Mouse (Mus musculus) lung, adult 2 months (tissue): Measurements from ENCODE around the gene Lipc. TPM values are rescaled to one million over a fixed set of nuclear protein-coding genes. Genes with fewer than 3 reads are reported as not detected.

Experiments used
- DNase-seq: peaks from one replicate; pipeline ENCODE4 v3.0.0; 2022
- H3K4me1 ChIP-seq: fragments of 200-500 bp; 2 replicates; pipeline ENCODE4 v1.6.1; 2011; ENCODE audit warnings: low read length; ENCODE audit not compliant: control insufficient read depth, insufficient read depth
- H3K4me3 ChIP-seq: fragments of 200-500 bp; replicated peaks from 2 replicates; pipeline ENCODE3; 2011; ENCODE audit warnings: low read depth, mild to moderate bottlenecking, control low read depth, low read length; ENCODE audit errors: extremely low read depth
- CTCF ChIP-seq: fragments of 200-500 bp; IDR thresholded peaks from 2 replicates; pipeline ENCODE4 v1.5.1; 2011; ENCODE audit warnings: mild to moderate bottlenecking, low read length, control low read depth; ENCODE audit not compliant: insufficient read depth
- POLR2A ChIP-seq: fragments of 200-500 bp; IDR thresholded peaks from 2 replicates; pipeline ENCODE4 v1.6.1; 2011; ENCODE audit warnings: low read depth, mild to moderate bottlenecking, control low read depth, low read length, borderline replicate concordance; ENCODE audit errors: extremely low read depth
- WGBS: fragments of 180-500 bp; shearing (Covaris S2); methylation state at CpG from one replicate; pipeline ENCODE4 v1.1.7; 2018; 5-methylcytosine and 5-hydroxymethylcytosine counted together
- polyA plus RNA-seq: library from polyadenylated mRNA; depleted of rRNA; stranded (reverse); fragments of >200 nt; gene quantifications from 2 replicates; pipeline ENCODE4 v1.2.3, GENCODE M21; 2012

The Lipc gene
- polyA plus RNA-seq, 1 experiment = 0.25 TPM

- WGBS = 93% methylated on average over 3 of the region's 3 CpGs
Observed at GRCm38 (mm10) chr9:70924763-70925162, 27.3 kb downstream of the Lipc start.

GRCm38 (mm10) chr9:70921781-70922565, 30.1 kb downstream of the Lipc start:
- H3K4me1 ChIP-seq = peaks cover 2% of the 10 kb centered on the region
- DNase-seq = no peak
- TF ChIP-seq POLR2A (no peak), CTCF (no peak)
- H3K4me3 ChIP-seq = no peak overlapping the region
- 46% methylated on average over 7 of the region's 7 CpGs for WGBS

More at GRCm38 (mm10) chr9:70924763-70925162, 27.3 kb downstream of the Lipc start:
- Histone ChIP-seq H3K4me1 (peaks cover 2% of the 10 kb centered on the region), H3K4me3 (no peak overlapping the region)
- DNase-seq = no peak
- TF ChIP-seq POLR2A = no peak
- TF ChIP-seq CTCF = no peak

DNA sequence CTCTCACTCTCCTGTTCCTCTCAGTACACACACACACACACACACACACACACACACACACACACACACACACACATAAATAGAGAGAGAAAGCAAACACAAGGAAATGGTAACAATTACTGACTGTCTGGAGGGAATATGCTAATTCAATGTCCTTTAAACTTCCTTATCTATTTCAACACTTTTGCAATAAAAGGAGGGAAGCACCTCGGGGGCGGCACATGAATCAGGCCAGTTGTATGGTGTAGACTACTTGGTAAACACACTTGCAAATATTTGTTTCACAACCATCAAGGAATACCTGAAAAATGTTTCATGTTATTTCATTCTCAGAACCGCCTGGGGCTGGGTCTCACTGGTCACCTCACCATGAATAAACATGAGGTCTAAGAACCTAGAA, 30.9 kb downstream of the Lipc start:
- WGBS = 51% methylated on average over 3 of the region's 3 CpGs
- Histone ChIP-seq H3K4me3 (no peak overlapping the region), H3K4me1 (peaks cover 2% of the 10 kb centered on the region)
- TF ChIP-seq POLR2A = no peak
- no peak for TF ChIP-seq CTCF
- DNase-seq = no peak

DNA sequence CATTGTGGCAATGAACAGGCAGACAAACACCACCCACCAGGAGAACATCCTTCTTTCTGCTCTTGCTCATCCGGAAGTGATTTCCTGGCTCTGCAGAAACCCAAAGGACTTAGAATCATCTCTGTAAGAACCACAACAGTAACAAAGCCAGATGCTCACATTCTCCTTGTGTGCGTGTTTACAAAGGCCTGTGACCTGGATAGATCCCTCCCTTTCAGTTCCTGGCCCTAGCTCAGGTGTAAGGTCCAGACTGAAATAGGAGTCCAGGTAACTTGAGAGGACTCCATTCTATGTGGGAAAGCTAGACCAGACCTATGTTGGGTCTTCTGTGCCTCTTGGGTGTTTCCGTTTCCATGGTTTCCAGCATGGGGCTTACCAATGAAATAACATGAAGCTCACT, 32.8 kb downstream of the Lipc start:
- Histone ChIP-seq H3K4me3 (no peak overlapping the region), H3K4me1 (peaks cover 2% of the 10 kb centered on the region)
- 87% methylated on average over 3 of the region's 3 CpGs for WGBS
- DNase-seq = no peak
- TF ChIP-seq CTCF (no peak), POLR2A (no peak)

- 63% methylated on average over 7 of the region's 7 CpGs for WGBS
- TF ChIP-seq CTCF (no peak), POLR2A (no peak)
- no peak for DNase-seq
- Histone ChIP-seq H3K4me1 (no peaks in the 10 kb centered on the region), H3K4me3 (no peak overlapping the region)
Observed at GRCm38 (mm10) chr9:70916516-70916915, 35.5 kb downstream of the Lipc start.

DNA sequence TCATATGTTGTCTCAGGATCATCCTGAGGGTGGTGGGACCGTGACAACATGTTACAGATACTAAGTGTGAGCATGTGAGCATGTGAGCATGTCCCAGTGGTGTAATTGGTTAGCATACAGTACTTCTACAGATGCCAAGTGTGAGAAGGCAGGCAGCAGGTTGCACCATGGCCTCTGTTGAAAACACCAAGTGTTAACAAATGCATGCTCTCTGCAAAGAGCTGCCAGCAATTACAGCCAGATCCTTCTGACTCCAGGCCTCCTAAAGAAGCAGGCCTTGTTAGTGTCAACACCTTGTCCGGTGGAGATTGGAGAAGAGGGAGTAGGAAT, 36.7 kb downstream of the Lipc start:
- TF ChIP-seq CTCF = no peak
- no peak for TF ChIP-seq POLR2A
- DNase-seq = no peak
- Histone ChIP-seq H3K4me3 (no peak overlapping the region), H3K4me1 (no peaks in the 10 kb centered on the region)
- WGBS = 71% methylated on average over 2 of the region's 2 CpGs

DNA sequence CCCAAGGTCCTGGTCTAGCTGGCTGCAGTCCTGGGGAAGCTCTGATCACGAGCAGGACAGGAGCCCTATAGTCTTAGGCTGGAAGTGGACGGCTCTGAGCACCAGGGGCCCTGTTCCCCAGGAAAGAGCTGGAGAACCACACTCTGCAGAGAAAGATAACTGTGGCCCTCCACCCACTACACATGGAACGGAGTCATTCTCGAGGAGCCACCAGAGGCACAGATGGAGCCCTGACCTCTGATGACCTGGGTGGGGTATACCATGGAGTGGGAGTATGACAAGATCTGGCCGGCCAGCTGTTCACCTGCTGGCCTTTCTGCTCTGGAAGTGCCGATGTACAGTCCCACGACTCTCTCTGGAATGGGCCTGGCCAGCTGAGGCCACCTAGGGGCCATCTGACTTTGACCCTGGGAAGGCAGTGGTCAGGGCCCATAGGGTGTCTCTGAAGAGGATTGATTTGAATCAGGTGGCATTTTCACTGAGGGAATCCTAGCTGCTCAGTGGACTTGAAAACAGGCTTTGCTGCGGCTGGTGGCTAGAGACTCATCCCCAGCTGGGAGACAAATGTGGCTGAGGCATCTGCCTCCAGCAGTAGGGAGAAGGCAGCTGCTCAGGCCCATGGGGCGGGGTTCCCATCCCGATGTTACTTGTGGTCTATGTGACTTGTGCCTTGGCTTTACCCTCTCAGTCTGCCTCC, 37.2 kb downstream of the Lipc start:
- H3K4me3 ChIP-seq = no peak overlapping the region
- no peak for TF ChIP-seq POLR2A
- TF ChIP-seq CTCF = no peak
- DNase-seq = no peak
- 73% methylated on average over 10 of the region's 10 CpGs for WGBS
- H3K4me1 ChIP-seq = no peaks in the 10 kb centered on the region

DNA sequence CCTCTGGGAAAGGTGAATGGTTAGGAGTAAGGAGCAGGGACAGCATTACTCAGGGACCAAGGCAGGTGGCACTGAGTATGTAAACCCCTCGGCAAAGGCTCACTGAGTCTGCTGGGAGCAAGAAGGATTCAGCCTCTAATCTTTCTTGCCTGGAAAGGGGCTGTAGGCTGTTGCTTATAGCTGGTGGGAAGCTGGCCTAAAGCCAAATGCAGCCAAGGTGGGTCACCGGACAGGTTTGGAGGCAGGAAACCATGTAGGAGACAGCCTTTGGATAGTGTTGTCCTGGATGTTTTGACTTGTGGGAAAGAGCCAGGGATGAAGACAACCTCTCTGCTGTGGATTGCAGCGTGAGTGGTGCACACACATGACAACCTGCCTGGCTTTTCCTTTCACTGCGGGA, 40.9 kb downstream of the Lipc start:
- WGBS = 59% methylated on average over 4 of the region's 4 CpGs
- Histone ChIP-seq H3K4me3 (no peak overlapping the region), H3K4me1 (no peaks in the 10 kb centered on the region)
- no peak for DNase-seq
- TF ChIP-seq CTCF = no peak
- no peak for TF ChIP-seq POLR2A

- DNase-seq = no peak
- Histone ChIP-seq H3K4me3 (no peak overlapping the region), H3K4me1 (no peaks in the 10 kb centered on the region)
- TF ChIP-seq CTCF = no peak
- no peak for TF ChIP-seq POLR2A
- 51% methylated on average over 6 of the region's 6 CpGs for WGBS
Observed at GRCm38 (mm10) chr9:70910351-70910750, 41.7 kb downstream of the Lipc start.
